In genomic region chr7:28767462-28767965, GRCm38 (mm10) we compare ENCODE assay signal across 8 mouse cellular contexts. TPM values are rescaled to one million over a fixed set of nuclear protein-coding genes. Genes with fewer than 3 reads are reported as not detected.
DNase-seq lines count a peak whose midpoint lies in the region; ATAC-seq lines count a peak whose summit lies in the region.

Gene Nfkbib (minus strand): TSS chr7:28767512.

- peak; percentile 33 for DNase-seq in retina, adult 2 months (ENCODE audit: low read depth, low spot score)
- no peak for DNase-seq in retina, embryonic 14.5 days (ENCODE audit: low spot score)
- no peak for DNase-seq in embryonic facial prominence, embryonic 10.5 days (ENCODE audit: low spot score)
- no peak for DNase-seq in layer of hippocampus, postnatal 36 days
- DNase-seq in spleen, postnatal 4 days (ENCODE audit: low spot score in 2 of 2), result no peak
- DNase-seq in embryo, embryonic 10.5 days (ENCODE audit: low spot score), result no peak

- no peak for ATAC-seq in heart, embryonic 11.5 days (replicated peaks; ENCODE audit: insufficient number of reproducible peaks, low FRiP score, low TSS enrichment)
- no peak for ATAC-seq in midbrain, embryonic 15.5 days (replicated peaks)

- H3K27me3 ChIP-seq in embryonic facial prominence, embryonic 10.5 days (replicated peaks; ENCODE audit: low read depth, poor library complexity, severe bottlenecking), result no peaks in the 10 kb centered on the region
- no peaks in the 10 kb centered on the region for H3K27me3 ChIP-seq in heart, embryonic 11.5 days (ENCODE audit: control insufficient read depth, insufficient read depth, low read length)
- H3K27me3 ChIP-seq in midbrain, embryonic 15.5 days (replicated peaks), result no peaks in the 10 kb centered on the region

- H3K36me3 ChIP-seq in embryonic facial prominence, embryonic 10.5 days (replicated peaks), result peaks cover 16% of the 10 kb centered on the region
- peaks cover 4% of the 10 kb centered on the region; the same call in 1 of the 2 replicates for H3K36me3 ChIP-seq in heart, embryonic 11.5 days (ENCODE audit: control insufficient read depth, insufficient read depth, low read length)
- H3K36me3 ChIP-seq in midbrain, embryonic 15.5 days (replicated peaks), result no peaks in the 10 kb centered on the region

- peaks cover 24% of the 10 kb centered on the region for H3K4me1 ChIP-seq in embryonic facial prominence, embryonic 10.5 days
- H3K4me1 ChIP-seq in heart, embryonic 11.5 days (ENCODE audit: control insufficient read depth, insufficient read depth, low read length), result peaks cover 11% of the 10 kb centered on the region; the same call in 1 of the 2 replicates
- H3K4me1 ChIP-seq in midbrain, embryonic 15.5 days, result peaks cover 31% of the 10 kb centered on the region

- H3K9ac ChIP-seq in heart, embryonic 11.5 days (ENCODE audit: low read depth, low read length), result peak within 1 kb of the TSS; percentile 73
- peak within 1 kb of the TSS; percentile 66 for H3K9ac ChIP-seq in midbrain, embryonic 15.5 days

- H3K9me3 ChIP-seq in embryonic facial prominence, embryonic 10.5 days, result no peaks in the 10 kb centered on the region
- no peaks in the 10 kb centered on the region for H3K9me3 ChIP-seq in heart, embryonic 11.5 days (replicated peaks; ENCODE audit: control insufficient read depth, low read length)
- no peaks in the 10 kb centered on the region for H3K9me3 ChIP-seq in midbrain, embryonic 15.5 days

- peak within 1 kb of the TSS; percentile 81 for H3K4me3 ChIP-seq in embryonic facial prominence, embryonic 10.5 days
- H3K4me3 ChIP-seq in heart, embryonic 11.5 days (ENCODE audit: low read depth, low read length), result peak within 1 kb of the TSS; percentile 75
- H3K4me3 ChIP-seq in midbrain, embryonic 15.5 days, result peak within 1 kb of the TSS; percentile 81

- 67% methylated on average over 7 of the region's 7 CpGs for WGBS in embryonic facial prominence, embryonic 10.5 days
- WGBS in heart, embryonic 11.5 days (ENCODE audit: insufficient replicate concordance), result 59% methylated on average over 7 of the region's 7 CpGs
- WGBS in midbrain, embryonic 15.5 days, result 65% methylated on average over 7 of the region's 7 CpGs

- H3K27ac ChIP-seq in embryonic facial prominence, embryonic 10.5 days (replicated peaks), result peak within 1 kb of the TSS; percentile 83
- no peak within 1 kb of the TSS for H3K27ac ChIP-seq in heart, embryonic 11.5 days (ENCODE audit: low read depth, low read length)
- no peak within 1 kb of the TSS for H3K27ac ChIP-seq in midbrain, embryonic 15.5 days

- peak within 1 kb of the TSS; percentile 72 for H3K4me2 ChIP-seq in heart, embryonic 11.5 days
- peak within 1 kb of the TSS; percentile 75 for H3K4me2 ChIP-seq in midbrain, embryonic 15.5 days

RNA-seq across cellular contexts. Expression of gene Nfkbib, which starts in this region (rescaled TPM):
- 55.1 and 55.5 TPM in 2 replicates for polyA plus RNA-seq in embryonic facial prominence, embryonic 10.5 days (2016; fragmentation: Nextera tagmentation; extraction: Ambion mirVana)
- 34.7 and 38.0 TPM in 2 replicates for polyA plus RNA-seq in heart, embryonic 11.5 days (2014; fragmentation: Nextera tagmentation; extraction: Ambion mirVana)
- total RNA-seq in layer of hippocampus, postnatal 36 days (2021), result 10 to 100 TPM; 25.3 to 29.2 TPM
- 65.8 and 66.5 TPM in 2 replicates for polyA plus RNA-seq in midbrain, embryonic 15.5 days (2015; fragmentation: Nextera tagmentation; extraction: Ambion mirVana)
